Mouse (Mus musculus): ENCODE results near the gene Snx18.
A peak's percentile ranks its signal among the peaks of the same experiment; 100 is the strongest.

The Snx18 gene

DNA sequence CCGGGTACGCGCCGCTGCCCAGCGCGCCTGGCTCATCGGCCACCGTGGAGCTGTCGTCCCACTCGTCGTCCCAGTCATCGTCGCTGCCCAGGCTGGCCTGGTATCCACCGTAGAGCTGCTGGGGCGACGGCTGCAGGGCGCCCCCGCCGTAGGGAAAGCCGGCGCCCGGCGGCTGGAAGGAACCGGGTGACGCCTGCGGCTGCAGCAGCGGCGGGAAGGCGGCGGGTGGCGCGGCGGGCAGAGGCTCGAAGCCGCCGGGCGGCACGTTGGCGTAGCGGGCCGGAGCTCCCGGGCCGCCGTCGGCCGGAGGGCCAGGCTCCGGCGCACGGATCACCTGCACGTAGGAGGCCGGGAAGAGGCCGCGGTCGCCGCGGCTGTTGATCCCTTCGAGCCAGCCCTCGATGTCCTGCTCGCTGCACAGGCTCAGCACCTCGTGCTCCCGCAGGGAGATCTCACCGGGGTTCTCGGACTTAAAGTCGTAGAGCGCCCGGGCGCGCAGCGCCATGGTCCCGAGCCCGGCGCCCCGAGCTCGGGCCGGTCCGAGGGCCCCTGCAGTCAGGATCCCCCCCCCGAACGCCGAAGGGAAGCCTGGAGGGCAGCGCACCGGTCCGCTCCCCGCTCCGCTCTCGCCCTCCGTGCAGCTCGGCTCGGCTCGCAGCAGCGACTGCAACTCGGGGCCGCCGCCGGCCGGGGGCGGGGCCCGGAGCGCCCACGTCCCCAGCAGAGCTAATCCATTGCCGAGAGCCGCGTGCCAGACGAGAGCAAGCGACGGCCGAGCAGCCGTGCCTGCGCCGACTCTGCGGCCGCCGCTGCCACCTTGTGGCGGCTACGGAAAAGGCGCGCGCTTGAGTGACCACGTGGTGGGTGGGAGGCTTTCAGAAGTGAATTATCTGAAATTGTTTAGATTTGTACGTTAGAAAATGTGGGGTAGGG is at the start of gene Snx18:
TSS of gene Snx18 (minus strand) at position 674 of the 933 bp plus-strand sequence.
- DNase-seq (ENCODE audit: low read depth in 1 of 2, low spot score in 2 of 2): peak; percentile 77 to 85

GRCm38 (mm10) chr13:113663883-113664282 is 45.5 kb upstream of the Snx18 start:
- DNase-seq (ENCODE audit: low read depth in 1 of 2, low spot score in 2 of 2): no peak

- DNase-seq (ENCODE audit: low read depth in 1 of 2, low spot score in 2 of 2): no peak
Measured at GRCm38 (mm10) chr13:113663151-113663779, 44.9 kb upstream of the Snx18 start, which contains the start of gene Hspb3. Gene Hspb3 (minus strand): TSS chr13:113663676.

- no peak for DNase-seq (ENCODE audit: low read depth in 1 of 2, low spot score in 2 of 2)
Measured at GRCm38 (mm10) chr13:113661826-113662271, 43.5 kb upstream of the Snx18 start.

DNA sequence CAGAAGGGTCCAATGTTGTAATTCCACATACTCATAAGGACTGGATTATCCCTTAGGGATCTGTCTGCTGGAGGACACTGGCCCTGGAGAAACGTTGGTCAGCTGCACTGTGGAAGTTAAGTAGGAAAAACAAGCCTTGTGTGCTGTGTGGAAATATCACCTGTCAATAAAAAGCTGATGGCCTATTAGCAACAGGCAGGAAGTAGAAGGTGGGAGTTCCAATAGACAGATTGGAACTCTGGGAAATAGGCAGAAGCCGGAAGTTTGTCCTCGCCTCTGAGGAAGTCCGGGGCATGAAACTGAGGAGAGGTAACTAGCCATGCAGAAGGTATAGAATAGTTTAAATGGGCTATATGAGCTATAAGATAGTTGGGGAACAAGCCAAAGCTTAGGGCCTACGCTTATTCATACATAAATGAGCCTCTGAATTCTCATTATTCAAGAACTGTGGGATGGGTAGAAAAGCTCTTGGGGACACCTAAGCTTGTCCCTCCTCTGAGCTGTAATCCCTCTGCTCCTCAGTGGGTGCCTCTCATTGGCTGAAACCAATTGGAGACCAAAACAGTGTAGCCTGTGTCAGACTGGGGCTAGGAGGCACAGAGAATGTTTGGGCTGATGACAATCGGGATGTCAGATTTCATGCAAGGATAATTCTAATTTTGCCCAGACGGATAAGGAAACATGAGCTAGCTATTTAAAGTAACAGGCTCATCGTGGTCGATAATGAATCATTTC is 42.4 kb upstream of the Snx18 start:
- DNase-seq (ENCODE audit: low read depth in 1 of 2, low spot score in 2 of 2): no peak

GRCm38 (mm10) chr13:113657204-113657603 is 38.8 kb upstream of the Snx18 start:
- DNase-seq (ENCODE audit: low read depth in 1 of 2, low spot score in 2 of 2): peak in 1 of 2 experiments; percentile 12

DNA sequence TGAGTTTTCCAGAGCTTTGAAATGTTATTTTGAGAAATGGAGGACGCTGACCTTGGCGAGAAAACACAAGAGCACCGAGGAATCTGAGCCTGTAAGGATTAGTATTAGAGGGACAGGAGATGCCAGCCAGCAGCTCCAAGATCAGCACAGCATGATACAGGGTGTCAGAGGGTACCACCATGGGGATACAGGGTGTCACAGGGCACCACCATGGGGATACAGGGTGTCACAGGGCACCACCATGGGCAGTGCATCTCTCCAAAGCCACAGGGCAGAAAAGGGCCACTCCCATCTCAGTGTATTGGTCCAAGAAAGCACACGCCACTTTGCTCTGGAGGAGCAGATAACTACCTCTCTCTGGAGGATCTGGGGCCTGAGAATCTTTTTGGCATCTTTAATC is 38.3 kb upstream of the Snx18 start:
- no peak for DNase-seq (ENCODE audit: low read depth in 1 of 2, low spot score in 2 of 2)

GRCm38 (mm10) chr13:113655511-113655910 is 37.1 kb upstream of the Snx18 start:
- no peak for DNase-seq (ENCODE audit: low read depth in 1 of 2, low spot score in 2 of 2)

GRCm38 (mm10) chr13:113640944-113641597 is 22.7 kb upstream of the Snx18 start:
- no peak for DNase-seq (ENCODE audit: low read depth in 1 of 2, low spot score in 2 of 2)

GRCm38 (mm10) chr13:113638914-113639313 is 20.6 kb upstream of the Snx18 start:
- DNase-seq (ENCODE audit: low read depth in 1 of 2, low spot score in 2 of 2): no peak

- peak in 1 of 2 experiments; percentile 25 for DNase-seq (ENCODE audit: low read depth in 1 of 2, low spot score in 2 of 2)
Measured at GRCm38 (mm10) chr13:113635799-113636222, 17.4 kb upstream of the Snx18 start.

GRCm38 (mm10) chr13:113634732-113635481 is 16.5 kb upstream of the Snx18 start:
- DNase-seq (ENCODE audit: low read depth in 1 of 2, low spot score in 2 of 2): no peak

GRCm38 (mm10) chr13:113632506-113632905 is 14.1 kb upstream of the Snx18 start:
- no peak for DNase-seq (ENCODE audit: low read depth in 1 of 2, low spot score in 2 of 2)

- DNase-seq (ENCODE audit: low read depth in 1 of 2, low spot score in 2 of 2): no peak
Measured at GRCm38 (mm10) chr13:113627601-113628000, 9.2 kb upstream of the Snx18 start.

DNA sequence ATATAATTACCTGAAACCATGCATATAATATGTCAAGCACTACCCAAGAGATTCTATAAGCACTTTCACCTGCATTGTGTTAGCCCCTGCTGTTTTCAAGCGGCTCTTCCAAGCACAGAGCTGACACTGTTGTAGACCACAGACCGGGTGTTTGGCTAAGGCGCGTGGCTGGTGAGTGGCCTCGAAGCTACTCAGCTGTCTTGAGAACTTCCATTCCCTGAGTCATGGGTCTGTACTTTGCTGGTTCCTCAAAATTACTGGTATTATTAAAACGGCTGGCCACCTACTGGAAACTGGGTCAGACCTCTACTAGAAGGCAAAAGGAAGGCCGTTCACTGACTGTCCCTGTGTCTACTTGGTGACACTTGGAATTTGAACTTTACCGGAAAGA is 4.5 kb upstream of the Snx18 start:
- no peak for DNase-seq (ENCODE audit: low read depth in 1 of 2, low spot score in 2 of 2)

GRCm38 (mm10) chr13:113622122-113622864 is 3.9 kb upstream of the Snx18 start:
- no peak for DNase-seq (ENCODE audit: low read depth in 1 of 2, low spot score in 2 of 2)

DNA sequence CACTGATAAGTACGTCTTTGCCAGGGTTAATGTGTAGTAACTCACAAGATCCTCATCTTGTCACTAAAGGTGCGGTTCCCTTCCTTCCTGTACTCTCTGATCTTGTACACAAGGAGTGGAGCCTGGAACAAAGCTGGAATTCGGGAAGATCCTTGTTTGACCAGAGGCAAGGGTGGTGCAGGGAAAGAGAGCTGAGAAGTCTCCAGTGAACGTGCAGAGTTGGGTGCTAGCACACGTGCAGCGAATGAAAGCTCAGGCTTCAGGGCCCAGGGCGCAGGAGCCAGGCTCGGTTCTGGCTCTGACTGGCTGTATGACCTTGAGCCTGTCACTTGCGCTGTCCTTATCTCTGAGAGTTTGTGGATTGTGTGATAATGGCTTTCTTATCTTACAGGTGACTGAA is 639 bp upstream of the Snx18 start:
- DNase-seq (ENCODE audit: low read depth in 1 of 2, low spot score in 2 of 2): no peak

DNA sequence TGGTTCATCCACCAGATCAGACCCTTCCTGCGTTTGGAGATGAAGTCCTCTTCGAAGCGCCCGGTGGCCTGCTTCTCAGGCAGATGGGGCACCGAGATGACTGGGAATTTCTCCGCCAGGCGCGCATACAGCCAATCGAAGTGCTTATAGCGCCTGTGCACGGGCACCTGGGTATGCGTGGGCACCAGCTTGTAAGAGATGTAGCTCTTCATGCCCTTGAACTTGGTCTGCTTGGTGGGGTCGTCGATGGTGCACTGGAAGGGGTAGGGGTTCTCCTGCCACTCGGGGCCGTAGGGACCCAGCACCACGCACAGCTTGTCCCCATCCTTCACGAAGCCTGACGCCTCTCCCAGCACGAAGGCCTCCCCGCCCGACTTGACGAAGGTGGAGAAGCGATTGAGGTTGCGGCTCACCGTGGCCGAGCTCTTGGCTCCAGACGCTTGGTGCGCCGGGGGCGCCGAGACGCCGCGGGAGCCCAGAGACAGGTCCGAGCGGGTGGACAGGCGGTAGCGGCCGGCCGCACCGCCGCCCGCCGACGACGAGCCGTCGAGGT is 950 bp downstream of the Snx18 start:
- DNase-seq (ENCODE audit: low read depth in 1 of 2, low spot score in 2 of 2): no peak

DNA sequence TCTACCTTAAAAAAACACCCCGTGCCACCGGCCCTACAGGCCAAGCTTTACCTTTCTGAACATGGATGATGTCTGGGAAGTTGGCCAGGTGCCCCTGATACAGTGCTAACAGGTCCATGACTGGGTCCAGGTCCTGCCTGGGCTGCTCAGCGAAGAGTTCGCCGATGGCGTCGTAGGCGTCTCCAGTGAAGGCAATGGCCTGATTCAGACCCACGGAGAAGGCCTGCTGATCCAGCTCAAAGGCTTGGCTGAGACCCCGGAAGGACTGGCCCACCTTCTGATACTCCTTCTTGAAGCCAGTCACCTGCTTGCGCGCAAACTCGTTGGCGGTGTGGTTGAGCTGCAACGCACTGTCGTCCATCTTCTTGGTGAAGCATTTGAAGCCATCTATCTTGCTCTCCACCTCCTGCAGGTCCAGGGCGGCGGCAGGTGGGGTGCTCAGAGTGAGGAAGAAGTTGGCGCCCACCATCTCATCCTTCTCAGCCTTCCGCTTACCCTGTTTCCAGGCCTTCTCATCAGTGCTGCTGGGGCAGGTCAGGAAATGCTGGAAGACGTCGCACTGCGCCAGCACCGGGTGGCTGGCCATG is 1.5 kb downstream of the Snx18 start:
- DNase-seq (ENCODE audit: low read depth in 1 of 2, low spot score in 2 of 2): no peak

All from monocyte, adult 2 months (primary cell).